Mouse (Mus musculus): ENCODE results near the gene C2cd4b. TPM values are rescaled to one million over a fixed set of nuclear protein-coding genes. Genes with fewer than 3 reads are reported as not detected.

The C2cd4b gene
- polyA plus RNA-seq, 1 experiment from 2014 or later, result not detected

DNA sequence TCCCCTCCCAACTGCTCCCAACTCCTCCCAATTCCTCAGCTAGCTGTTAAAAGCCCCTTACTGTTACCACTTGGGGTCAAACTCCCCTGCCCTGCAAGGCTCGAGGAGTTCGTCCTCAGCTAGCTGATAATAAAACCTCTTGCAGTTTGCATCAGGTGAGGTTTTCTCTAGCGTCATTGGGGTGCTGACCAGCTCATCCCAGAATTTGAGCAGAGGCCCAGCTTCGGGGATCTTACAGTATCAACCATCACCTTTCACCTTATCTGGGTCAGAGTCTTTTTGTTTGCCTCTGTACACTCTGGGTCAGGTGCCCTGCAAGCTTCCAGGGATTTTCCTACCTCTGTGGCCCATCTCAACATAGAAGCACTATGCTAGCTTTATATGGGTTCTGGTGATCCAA, 4.1 kb downstream of the C2cd4b start:
- Histone ChIP-seq H3K4me1 (replicated peaks; ENCODE audit: control insufficient read depth, insufficient read depth, low read length) (0 out of 2 replicates have a peak, but pooled peaks cover 2% of the 10 kb centered on the region), H3K4me2 (replicated peaks; ENCODE audit: low read depth, low read length) (no peak overlapping the region), H3K36me3 (ENCODE audit: control insufficient read depth, insufficient read depth, low read length) (no peaks in the 10 kb centered on the region), H3K27ac (ENCODE audit: low read depth, low read length) (no peak overlapping the region), H3K27me3 (ENCODE audit: control insufficient read depth, insufficient read depth, low read length) (peaks cover 12% of the 10 kb centered on the region), H3K9ac (ENCODE audit: low read depth, low read length) (no peak overlapping the region), H3K4me3 (ENCODE audit: low read depth, low read length) (no peak overlapping the region), H3K9me3 (ENCODE audit: control insufficient read depth, low read length) (no peaks in the 10 kb centered on the region)
- ATAC-seq (ENCODE audit: low FRiP score), result no peak
- 79% methylated on average over 4 of the region's 4 CpGs for WGBS
- no peak for DNase-seq (ENCODE audit: low spot score)

- no peak for ATAC-seq (ENCODE audit: low FRiP score)
Measured at GRCm38 (mm10) chr9:67766405-67766804, 7.2 kb downstream of the C2cd4b start.

DNA sequence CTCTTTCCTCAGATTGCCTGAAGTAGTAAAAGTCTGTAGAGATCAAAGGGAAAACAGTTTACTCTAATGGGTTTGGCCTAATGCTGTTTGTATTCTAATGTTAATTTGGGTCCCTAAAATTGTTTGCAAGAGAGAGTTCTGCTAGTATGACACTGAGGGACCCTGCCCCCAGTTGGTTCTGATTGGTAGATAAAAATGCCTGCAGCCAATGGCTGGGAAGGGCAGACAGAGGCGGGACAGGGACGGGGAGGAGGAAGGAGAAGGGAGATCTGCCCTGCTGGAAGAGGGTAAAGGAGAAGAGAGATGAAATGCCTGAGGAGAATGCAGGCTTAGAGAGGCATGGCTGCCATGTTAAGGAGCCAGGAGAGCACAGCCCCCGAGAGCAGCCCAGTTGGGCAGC, 7.7 kb downstream of the C2cd4b start:
- H3K4me1 ChIP-seq (replicated peaks; ENCODE audit: control insufficient read depth, insufficient read depth, low read length), result no peaks in the 10 kb centered on the region
- no peak for ATAC-seq (ENCODE audit: low FRiP score)

More at GRCm38 (mm10) chr9:67766405-67766804, 7.2 kb downstream of the C2cd4b start:
- WGBS, result 89% methylated on average over 4 of the region's 4 CpGs
- no peak overlapping the region for H3K4me2 ChIP-seq (replicated peaks; ENCODE audit: low read depth, low read length)
- no peak for DNase-seq (ENCODE audit: low spot score)
- no peaks in the 10 kb centered on the region for H3K4me1 ChIP-seq (replicated peaks; ENCODE audit: control insufficient read depth, insufficient read depth, low read length)
- no peak overlapping the region for H3K27ac ChIP-seq (ENCODE audit: low read depth, low read length)
- no peak overlapping the region for H3K4me3 ChIP-seq (ENCODE audit: low read depth, low read length)
- H3K9me3 ChIP-seq (ENCODE audit: control insufficient read depth, low read length), result no peaks in the 10 kb centered on the region
- no peaks in the 10 kb centered on the region for H3K36me3 ChIP-seq (ENCODE audit: control insufficient read depth, insufficient read depth, low read length)
- H3K27me3 ChIP-seq (ENCODE audit: control insufficient read depth, insufficient read depth, low read length), result 0 out of 2 replicates have a peak, but pooled peaks cover under 1% of the 10 kb centered on the region
- H3K9ac ChIP-seq (ENCODE audit: low read depth, low read length), result no peak overlapping the region

GRCm38 (mm10) chr9:67768843-67769242, 9.6 kb downstream of the C2cd4b start:
- H3K27me3 ChIP-seq (ENCODE audit: control insufficient read depth, insufficient read depth, low read length), result no peaks in the 10 kb centered on the region
- 86% methylated on average over 4 of the region's 4 CpGs for WGBS

More for the DNA sequence above, 7.7 kb downstream of the C2cd4b start:
- DNase-seq (ENCODE audit: low spot score), result peak; percentile 11
- Histone ChIP-seq H3K9ac (ENCODE audit: low read depth, low read length) (no peak overlapping the region), H3K36me3 (ENCODE audit: control insufficient read depth, insufficient read depth, low read length) (no peaks in the 10 kb centered on the region), H3K4me2 (replicated peaks; ENCODE audit: low read depth, low read length) (no peak overlapping the region), H3K27ac (ENCODE audit: low read depth, low read length) (no peak overlapping the region), H3K9me3 (ENCODE audit: control insufficient read depth, low read length) (no peaks in the 10 kb centered on the region), H3K27me3 (ENCODE audit: control insufficient read depth, insufficient read depth, low read length) (no peaks in the 10 kb centered on the region), H3K4me3 (ENCODE audit: low read depth, low read length) (no peak overlapping the region)
- WGBS, result 31% methylated on average over 3 of the region's 3 CpGs

DNA sequence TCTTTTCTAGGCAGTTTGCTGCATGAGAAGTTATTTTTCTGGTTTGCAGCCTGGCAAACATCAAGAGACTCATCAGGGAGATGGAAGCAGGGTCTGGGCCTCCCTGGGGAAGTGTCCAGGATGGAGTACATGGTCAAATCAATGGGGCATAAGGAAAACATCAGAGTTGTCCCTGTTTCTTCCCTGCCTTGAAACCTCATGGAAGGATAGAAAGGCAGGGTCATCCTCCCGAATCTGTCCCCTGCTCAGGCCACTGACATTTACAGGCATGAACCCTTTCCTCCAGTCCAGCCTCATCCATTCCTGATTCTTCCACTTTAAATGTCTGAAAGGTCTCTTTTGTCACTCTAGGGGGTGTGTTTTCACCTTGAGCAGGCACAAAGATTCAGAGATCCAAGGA, 10.2 kb downstream of the C2cd4b start:
- no peak for ATAC-seq (ENCODE audit: low FRiP score)
- Histone ChIP-seq H3K27me3 (ENCODE audit: control insufficient read depth, insufficient read depth, low read length) (no peaks in the 10 kb centered on the region), H3K4me2 (replicated peaks; ENCODE audit: low read depth, low read length) (no peak overlapping the region), H3K36me3 (ENCODE audit: control insufficient read depth, insufficient read depth, low read length) (no peaks in the 10 kb centered on the region), H3K4me1 (replicated peaks; ENCODE audit: control insufficient read depth, insufficient read depth, low read length) (no peaks in the 10 kb centered on the region), H3K9me3 (ENCODE audit: control insufficient read depth, low read length) (no peaks in the 10 kb centered on the region), H3K4me3 (ENCODE audit: low read depth, low read length) (no peak overlapping the region), H3K9ac (ENCODE audit: low read depth, low read length) (no peak overlapping the region), H3K27ac (ENCODE audit: low read depth, low read length) (no peak overlapping the region)
- DNase-seq (ENCODE audit: low spot score), result no peak
- 80% methylated on average over 1 of the region's 1 CpGs for WGBS

More at GRCm38 (mm10) chr9:67768843-67769242, 9.6 kb downstream of the C2cd4b start:
- ATAC-seq (ENCODE audit: low FRiP score) (no peak), DNase-seq (ENCODE audit: low spot score) (no peak)
- Histone ChIP-seq H3K4me2 (replicated peaks; ENCODE audit: low read depth, low read length) (no peak overlapping the region), H3K9ac (ENCODE audit: low read depth, low read length) (no peak overlapping the region), H3K9me3 (ENCODE audit: control insufficient read depth, low read length) (no peaks in the 10 kb centered on the region), H3K4me3 (ENCODE audit: low read depth, low read length) (no peak overlapping the region), H3K4me1 (replicated peaks; ENCODE audit: control insufficient read depth, insufficient read depth, low read length) (no peaks in the 10 kb centered on the region), H3K27ac (ENCODE audit: low read depth, low read length) (no peak overlapping the region), H3K36me3 (ENCODE audit: control insufficient read depth, insufficient read depth, low read length) (no peaks in the 10 kb centered on the region)

- no peak overlapping the region for H3K9ac ChIP-seq (ENCODE audit: low read depth, low read length)
- no peaks in the 10 kb centered on the region for H3K9me3 ChIP-seq (ENCODE audit: control insufficient read depth, low read length)
- H3K4me3 ChIP-seq (ENCODE audit: low read depth, low read length), result no peak overlapping the region
- H3K4me2 ChIP-seq (replicated peaks; ENCODE audit: low read depth, low read length), result no peak overlapping the region
- no peaks in the 10 kb centered on the region for H3K4me1 ChIP-seq (replicated peaks; ENCODE audit: control insufficient read depth, insufficient read depth, low read length)
- ATAC-seq (ENCODE audit: low FRiP score), result no peak
- no peak overlapping the region for H3K27ac ChIP-seq (ENCODE audit: low read depth, low read length)
- H3K27me3 ChIP-seq (ENCODE audit: control insufficient read depth, insufficient read depth, low read length), result no peaks in the 10 kb centered on the region
- whole genome bisulfite sequencing, result 83% methylated on average over 7 of the region's 7 CpGs
- no peak for DNase-seq (ENCODE audit: low spot score)
- no peaks in the 10 kb centered on the region for H3K36me3 ChIP-seq (ENCODE audit: control insufficient read depth, insufficient read depth, low read length)
Measured at GRCm38 (mm10) chr9:67771293-67771692, 12.1 kb downstream of the C2cd4b start.

DNA sequence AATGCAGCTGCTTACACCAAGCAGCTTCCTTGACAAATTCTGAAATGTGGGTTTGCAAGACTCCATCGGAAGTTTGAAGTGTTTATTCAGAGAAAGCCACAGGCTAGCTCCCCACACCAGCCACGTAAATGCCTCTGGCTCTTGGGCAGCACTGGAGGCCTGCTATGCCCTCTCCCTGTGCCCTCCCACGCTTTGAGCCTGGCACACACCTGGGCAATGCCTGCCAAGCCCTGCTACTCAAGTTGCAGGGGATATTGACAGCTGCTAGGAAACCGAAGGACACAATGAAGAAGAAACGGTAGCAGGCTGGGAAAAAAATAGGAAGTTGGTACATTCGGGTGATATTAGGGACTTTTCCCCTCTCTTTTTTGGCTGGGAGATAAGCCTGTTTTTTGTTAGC, 15.0 kb downstream of the C2cd4b start:
- Histone ChIP-seq H3K27me3 (ENCODE audit: control insufficient read depth, insufficient read depth, low read length) (no peaks in the 10 kb centered on the region), H3K27ac (ENCODE audit: low read depth, low read length) (no peak overlapping the region), H3K4me3 (ENCODE audit: low read depth, low read length) (no peak overlapping the region), H3K4me1 (replicated peaks; ENCODE audit: control insufficient read depth, insufficient read depth, low read length) (no peaks in the 10 kb centered on the region), H3K4me2 (replicated peaks; ENCODE audit: low read depth, low read length) (no peak overlapping the region), H3K36me3 (ENCODE audit: control insufficient read depth, insufficient read depth, low read length) (no peaks in the 10 kb centered on the region), H3K9me3 (ENCODE audit: control insufficient read depth, low read length) (no peaks in the 10 kb centered on the region), H3K9ac (ENCODE audit: low read depth, low read length) (no peak overlapping the region)
- WGBS, result 83% methylated on average over 6 of the region's 6 CpGs
- no peak for DNase-seq (ENCODE audit: low spot score)
- ATAC-seq (ENCODE audit: low FRiP score), result no peak

DNA sequence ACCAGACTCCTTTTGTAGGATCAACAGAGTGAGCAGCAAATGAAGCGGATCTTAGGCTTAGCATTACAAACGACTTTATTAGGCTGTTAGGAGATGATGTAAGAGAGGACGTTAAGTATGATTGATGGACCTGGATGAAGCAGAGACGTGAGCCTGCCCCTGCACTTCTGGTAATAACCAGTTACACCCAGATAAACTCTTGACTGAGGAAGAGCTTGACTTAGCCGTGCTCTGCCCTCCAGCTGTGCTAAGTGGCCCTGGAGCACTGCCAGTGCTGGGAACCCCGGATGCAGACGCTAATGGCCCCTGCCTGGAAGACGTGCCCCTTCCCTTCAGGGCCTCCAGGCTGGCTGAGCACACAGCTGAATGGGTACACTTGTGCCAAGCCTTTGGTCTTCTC, 19.3 kb downstream of the C2cd4b start:
- Histone ChIP-seq H3K27ac (ENCODE audit: low read depth, low read length) (no peak overlapping the region), H3K36me3 (ENCODE audit: control insufficient read depth, insufficient read depth, low read length) (no peaks in the 10 kb centered on the region), H3K4me1 (replicated peaks; ENCODE audit: control insufficient read depth, insufficient read depth, low read length) (no peaks in the 10 kb centered on the region), H3K27me3 (ENCODE audit: control insufficient read depth, insufficient read depth, low read length) (no peaks in the 10 kb centered on the region), H3K4me3 (ENCODE audit: low read depth, low read length) (no peak overlapping the region), H3K9me3 (ENCODE audit: control insufficient read depth, low read length) (no peaks in the 10 kb centered on the region), H3K4me2 (replicated peaks; ENCODE audit: low read depth, low read length) (no peak overlapping the region), H3K9ac (ENCODE audit: low read depth, low read length) (no peak overlapping the region)
- ATAC-seq (ENCODE audit: low FRiP score), result no peak
- no peak for DNase-seq (ENCODE audit: low spot score)
- WGBS, result 57% methylated on average over 8 of the region's 8 CpGs

DNA sequence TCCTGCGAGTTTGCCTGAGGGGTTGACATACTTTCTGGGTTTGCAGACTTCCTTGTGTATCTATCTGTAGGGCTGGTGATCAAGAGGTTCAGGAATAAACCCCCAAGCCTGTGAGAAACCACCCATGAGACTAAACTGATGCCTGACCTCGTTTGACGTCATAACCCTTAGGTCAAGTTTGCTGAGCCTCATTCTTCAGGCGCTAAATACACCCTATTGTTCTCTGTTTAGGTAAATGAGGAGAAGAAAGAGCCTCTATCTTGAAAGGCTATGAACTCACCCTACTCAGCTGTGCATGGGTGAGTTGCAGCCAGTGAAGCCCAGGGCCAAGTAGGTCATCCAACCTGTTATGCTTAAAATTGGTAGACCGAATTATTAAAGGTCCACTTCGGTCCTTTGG, 23.5 kb downstream of the C2cd4b start:
- H3K9ac ChIP-seq (ENCODE audit: low read depth, low read length), result no peak overlapping the region
- WGBS, result 75% methylated on average over 6 of the region's 6 CpGs
- H3K9me3 ChIP-seq (ENCODE audit: control insufficient read depth, low read length), result no peaks in the 10 kb centered on the region
- no peaks in the 10 kb centered on the region for H3K36me3 ChIP-seq (ENCODE audit: control insufficient read depth, insufficient read depth, low read length)
- H3K27me3 ChIP-seq (ENCODE audit: control insufficient read depth, insufficient read depth, low read length), result no peaks in the 10 kb centered on the region
- no peak for DNase-seq (ENCODE audit: low spot score)
- H3K27ac ChIP-seq (ENCODE audit: low read depth, low read length), result no peak overlapping the region
- H3K4me2 ChIP-seq (replicated peaks; ENCODE audit: low read depth, low read length), result no peak overlapping the region
- no peaks in the 10 kb centered on the region for H3K4me1 ChIP-seq (replicated peaks; ENCODE audit: control insufficient read depth, insufficient read depth, low read length)
- no peak for ATAC-seq (ENCODE audit: low FRiP score)
- H3K4me3 ChIP-seq (ENCODE audit: low read depth, low read length), result no peak overlapping the region
